Mouse (Mus musculus) CH12.LX (cell line): ENCODE data around the gene Trio. TPM values are rescaled to one million over a fixed set of nuclear protein-coding genes. Genes with fewer than 3 reads are reported as not detected.

ENCODE experiments used
- DNase-seq: peaks from one replicate; pipeline ENCODE4 v3.0.0-alpha.2; 2013; ENCODE audit errors: extremely low read depth
- H3K27ac ChIP-seq: 2 replicates; pipeline ENCODE4 v1.5.1; 2012; ENCODE audit warnings: low read depth, mild to moderate bottlenecking, control low read depth, moderate library complexity; ENCODE audit not compliant: insufficient read depth
- H3K27me3 ChIP-seq: replicated peaks from 2 replicates; pipeline ENCODE3; 2012; ENCODE audit warnings: inconsistent platforms
- H3K36me3 ChIP-seq, 2 experiments: replicated peaks in 1 of 2; 2 replicates each; pipeline versions ENCODE3 to v1.6.1; 2012; ENCODE audit warnings: inconsistent platforms in 1 of 2, low read length in 1 of 2, mild to moderate bottlenecking in 1 of 2, mixed read lengths in 1 of 2, moderate library complexity in 1 of 2; ENCODE audit not compliant: control insufficient read depth in 1 of 2, insufficient read depth in 1 of 2
- H3K4me1 ChIP-seq, 2 experiments: 2 replicates each; pipeline ENCODE4 v1.6.1; 2012; ENCODE audit warnings: inconsistent platforms in 1 of 2, moderate library complexity in 1 of 2; ENCODE audit not compliant: insufficient read depth in 2 of 2, control insufficient read depth in 1 of 2
- H3K4me2 ChIP-seq: 2 replicates; pipeline ENCODE4 v1.6.1; 2012; ENCODE audit warnings: low read depth, mild to moderate bottlenecking, control low read depth; ENCODE audit not compliant: poor library complexity, insufficient read depth, severe bottlenecking
- H3K4me3 ChIP-seq, 3 experiments: fragments of 150-350 bp in 1 of 3; sonication (generic) in 1 of 3; replicated peaks in 1 of 3; 2 replicates each; pipeline versions ENCODE3 to v1.5.1; 2011 to 2012; ENCODE audit warnings: low read depth in 2 of 3, low read length in 2 of 3, mild to moderate bottlenecking in 2 of 3, moderate library complexity in 2 of 3, control low read depth in 1 of 3, improper control_type of control experiment in 1 of 3, inconsistent platforms in 1 of 3, mixed read lengths in 1 of 3; ENCODE audit not compliant: poor library complexity in 1 of 3
- H3K79me2 ChIP-seq: replicated peaks from 2 replicates; pipeline ENCODE4 v1.6.1; 2012; ENCODE audit warnings: mild to moderate bottlenecking, moderate library complexity; ENCODE audit not compliant: control insufficient read depth, poor library complexity, insufficient read depth, severe bottlenecking; ENCODE audit errors: extremely low read depth
- H3K9ac ChIP-seq: 2 replicates; pipeline ENCODE4 v1.6.1; 2012; ENCODE audit warnings: low read depth, mild to moderate bottlenecking, control low read depth, moderate library complexity; ENCODE audit not compliant: insufficient read depth
- H3K9me3 ChIP-seq: replicated peaks from 2 replicates; pipeline ENCODE3; 2012; ENCODE audit warnings: low read length, inconsistent platforms, mixed read lengths
- BHLHE40 ChIP-seq: IDR thresholded peaks from 2 replicates; pipeline ENCODE4 v1.6.1; 2011; ENCODE audit warnings: mild to moderate bottlenecking, low read depth, low read length, improper control_type of control experiment
- CHD1 ChIP-seq: IDR thresholded peaks from 2 replicates; pipeline ENCODE4 v1.6.1; 2012; ENCODE audit warnings: low read depth, low read length, improper control_type of control experiment, inconsistent platforms
- E2F4 ChIP-seq: IDR thresholded peaks from 2 replicates; pipeline ENCODE4 v1.6.1; 2011; ENCODE audit warnings: low read depth, low read length, improper control_type of control experiment; ENCODE audit not compliant: insufficient replicate concordance
- ELF1 ChIP-seq: IDR thresholded peaks from 2 replicates; pipeline ENCODE4 v1.6.1; 2014; ENCODE audit warnings: low read depth, mild to moderate bottlenecking, inconsistent platforms, low read length, improper control_type of control experiment
- JUN ChIP-seq: IDR thresholded peaks from 2 replicates; pipeline ENCODE4 v1.6.1; 2011; ENCODE audit warnings: low read depth, mild to moderate bottlenecking, low read length, improper control_type of control experiment, moderate library complexity; ENCODE audit not compliant: insufficient read depth
- JUND ChIP-seq: conservative IDR thresholded peaks from 2 replicates; pipeline ENCODE4 v1.6.1; 2011; ENCODE audit warnings: low read depth, low read length, improper control_type of control experiment
- KAT2A ChIP-seq: IDR thresholded peaks from 2 replicates; pipeline ENCODE4 v1.6.1; 2012; ENCODE audit warnings: low read length, improper control_type of control experiment, inconsistent platforms; ENCODE audit not compliant: insufficient replicate concordance
- MAX ChIP-seq: IDR thresholded peaks from 2 replicates; pipeline ENCODE4 v1.6.1; 2011; ENCODE audit warnings: low read length, improper control_type of control experiment
- MAZ ChIP-seq: IDR thresholded peaks from 2 replicates; pipeline ENCODE4 v1.6.1; 2012; ENCODE audit warnings: low read depth, mild to moderate bottlenecking, inconsistent platforms, low read length, improper control_type of control experiment, moderate library complexity
- MXI1 ChIP-seq: IDR thresholded peaks from 2 replicates; pipeline ENCODE4 v1.6.1; 2011; ENCODE audit warnings: mild to moderate bottlenecking, low read depth, low read length, improper control_type of control experiment
- MYC ChIP-seq: IDR thresholded peaks from 2 replicates; pipeline ENCODE4 v1.6.1; 2011; ENCODE audit warnings: low read depth, mild to moderate bottlenecking, improper control_type of control experiment, low read length
- NELFE ChIP-seq: IDR thresholded peaks from 2 replicates; pipeline ENCODE4 v1.6.1; 2011; ENCODE audit warnings: low read depth, low read length, improper control_type of control experiment
- POLR2A ChIP-seq: IDR thresholded peaks from 2 replicates; pipeline ENCODE4 v1.6.1; 2011; ENCODE audit warnings: low read depth, mild to moderate bottlenecking, improper control_type of control experiment, low read length
- POLR2AphosphoS2 ChIP-seq: IDR thresholded peaks from 2 replicates; pipeline ENCODE4 v1.6.1; 2011; ENCODE audit warnings: low read depth, low read length, improper control_type of control experiment
- RAD21 ChIP-seq: IDR thresholded peaks from 2 replicates; pipeline ENCODE4 v1.6.1; 2011; ENCODE audit warnings: low read depth, mild to moderate bottlenecking, low read length, improper control_type of control experiment, moderate library complexity
- RCOR1 ChIP-seq: conservative IDR thresholded peaks from 2 replicates; pipeline ENCODE4 v1.6.1; 2012; ENCODE audit warnings: low read depth, mild to moderate bottlenecking, inconsistent platforms, low read length, improper control_type of control experiment
- SIN3A ChIP-seq: IDR thresholded peaks from 2 replicates; pipeline ENCODE4 v1.6.1; 2012; ENCODE audit warnings: low read length, improper control_type of control experiment, inconsistent platforms
- SMC3 ChIP-seq: IDR thresholded peaks from 2 replicates; pipeline ENCODE4 v1.6.1; 2011; ENCODE audit warnings: low read depth, low read length, improper control_type of control experiment
- TBP ChIP-seq: conservative IDR thresholded peaks from 2 replicates; pipeline ENCODE4 v1.6.1; 2011; ENCODE audit warnings: low read depth, low read length, improper control_type of control experiment
- TCF12 ChIP-seq: IDR thresholded peaks from 2 replicates; pipeline ENCODE4 v1.6.1; 2014; ENCODE audit warnings: low read depth, mild to moderate bottlenecking, inconsistent platforms, low read length, improper control_type of control experiment
- UBTF ChIP-seq: IDR thresholded peaks from 2 replicates; pipeline ENCODE4 v1.6.1; 2012; ENCODE audit warnings: low read depth, mild to moderate bottlenecking, inconsistent platforms, low read length, improper control_type of control experiment, moderate library complexity
- ZKSCAN1 ChIP-seq: IDR thresholded peaks from 2 replicates; pipeline ENCODE4 v1.6.1; 2012; ENCODE audit warnings: low read depth, inconsistent platforms, low read length, improper control_type of control experiment, borderline replicate concordance
- ZMIZ1 ChIP-seq: IDR thresholded peaks from 2 replicates; pipeline ENCODE4 v1.6.1; 2012; ENCODE audit warnings: low read depth, mild to moderate bottlenecking, inconsistent platforms, low read length, improper control_type of control experiment
- ZNF384 ChIP-seq: IDR thresholded peaks from 2 replicates; pipeline ENCODE4 v1.6.1; 2012; ENCODE audit warnings: low read depth, low read length, improper control_type of control experiment, inconsistent platforms
- dilution Hi-C: fragments of 300-500 bp; cut with MboI; formaldehyde crosslinking; loops from 2 replicates; pipeline ENCODE4 v1.14.3; 2020; ENCODE audit warnings: low sequenced_read_pairs; ENCODE audit not compliant: extremely low pct_unique_long_range_greater_than_20kb, extremely low pct_ligation_motif_present
- in situ Hi-C: fragments of 300-500 bp; cut with MboI; formaldehyde crosslinking; loops from 3 replicates; pipeline ENCODE4 v1.14.3; 2019; ENCODE audit warnings: low sequenced_read_pairs, low pct_ligation_motif_present, low pct_unique_long_range_greater_than_20kb, mixed read lengths
- polyA plus RNA-seq: library from polyadenylated mRNA; unstranded; fragments of >175 nt; gene quantifications from 2 replicates; pipeline ENCODE4 v1.2.1, GENCODE M21; 2012; ENCODE audit warnings: low read depth; ENCODE audit not compliant: insufficient read length
- total RNA-seq, 2 experiments: library from RNA; depleted of rRNA; stranded (reverse); fragments of 300-350 nt in 1 of 2; fragments of >200 nt in 1 of 2; gene quantifications; 2 replicates each; pipeline ENCODE4 v1.2.3; 2012 to 2014

Trio gene
- total and polyA plus RNA-seq, 3 experiments: 3.9 to 17.5 (median 4.3) TPM

GRCm38 (mm10) chr15:27925865-27926264 is 99.8 kb downstream of the Trio start:
- no peak overlapping the region for H3K4me2 ChIP-seq
- in situ Hi-C loops: no loop called here
- H3K79me2 ChIP-seq: no peaks in the 10 kb centered on the region
- peaks cover 13 to 55% of the 10 kb centered on the region in 2 experiments for H3K4me1 ChIP-seq
- H3K27ac ChIP-seq: peak overlapping the region; percentile 53; the same call in 1 of the 2 replicates
- peak; percentile 46 for DNase-seq
- no peak overlapping the region for H3K9ac ChIP-seq
- no peaks in the 10 kb centered on the region for H3K36me3 ChIP-seq
- TF ChIP-seq ZMIZ1 (no peak), MXI1 (0 out of 2 replicates have a peak, but pooled peaks have one; percentile 5), ZNF384 (no peak), ZKSCAN1 (no peak), CHD1 (no peak), E2F4 (no peak), BHLHE40 (peak; percentile 39; the same call in 1 of the 2 replicates), MAZ (no peak), POLR2A (no peak), TCF12 (no peak), JUND (no peak), KAT2A (no peak), POLR2AphosphoS2 (no peak), ELF1 (peak; percentile 55)
- H3K9me3 ChIP-seq: no peaks in the 10 kb centered on the region
- no peak overlapping the region for H3K4me3 ChIP-seq
- dilution Hi-C loops: no loop called here
- H3K27me3 ChIP-seq: no peaks in the 10 kb centered on the region

GRCm38 (mm10) chr15:27925004-27925635 is 100.5 kb downstream of the Trio start:
- in situ Hi-C loops: no loop called here
- peak; percentile 14 for DNase-seq
- H3K4me3 ChIP-seq: no peak overlapping the region
- TF ChIP-seq RCOR1 (no peak), ZMIZ1 (no peak), MYC (no peak), E2F4 (no peak), BHLHE40 (no peak), ZKSCAN1 (no peak), SMC3 (no peak), POLR2AphosphoS2 (no peak), KAT2A (no peak), MAZ (no peak), NELFE (no peak), JUN (no peak), RAD21 (no peak), SIN3A (no peak), TBP (no peak), CHD1 (no peak), UBTF (no peak), MAX (no peak)
- TF ChIP-seq, all 38 proteins: peak for 0
- peaks cover 13 to 47% of the 10 kb centered on the region in 2 experiments for H3K4me1 ChIP-seq
- dilution Hi-C loops: no loop called here
- H3K27me3 ChIP-seq: no peaks in the 10 kb centered on the region
- no peak overlapping the region for H3K27ac ChIP-seq
- no peaks in the 10 kb centered on the region for H3K79me2 ChIP-seq
- no peak overlapping the region for H3K4me2 ChIP-seq
- H3K9ac ChIP-seq: no peak overlapping the region
- no peaks in the 10 kb centered on the region for H3K9me3 ChIP-seq
- no peaks in the 10 kb centered on the region for H3K36me3 ChIP-seq
